Mouse (Mus musculus) natural killer cell, adult 2 months (primary cell): ENCODE measurements at regions not wholly inside any gene's neighbourhood (a gene's known extent, or its start where the extent isn't known, plus 50 kb on each side); places are given as distances from the start of the nearest gene placed in this dataset.
"Not testable (repeated sequence)": the region's sequence is repeated elsewhere in the genome, so short reads cannot be mapped to it uniquely, and the experiment has no call there.

ENCODE experiments used
- DNase-seq, 2 experiments: peaks; one replicate each; pipeline ENCODE4 v3.0.0; 2022; ENCODE audit warnings: low spot score in 2 of 2

GRCm38 (mm10) chr15:3171774-3172173, 96.6 kb upstream of the Selenop start:
- DNase-seq: peak in 1 of 2 experiments; percentile 5

- DNase-seq: peak in 1 of 2 experiments; percentile 5
These were observed 94.3 kb upstream of the Selenop start for GRCm38 (mm10) chr15:3174072-3174471.

GRCm38 (mm10) chr15:3174848-3175247, 93.5 kb upstream of the Selenop start:
- peak in 1 of 2 experiments; percentile 9 for DNase-seq

- peak; percentile 16 to 45 for DNase-seq
These were observed 66.3 kb upstream of the Selenop start for GRCm38 (mm10) chr15:3201912-3202653.

- no peak for DNase-seq
These were observed 62.8 kb upstream of the Selenop start for GRCm38 (mm10) chr15:3205522-3205921.

GRCm38 (mm10) chr15:3206076-3206475, 62.3 kb upstream of the Selenop start:
- DNase-seq: not testable (repeated sequence)

GRCm38 (mm10) chr15:3213721-3214120, 54.6 kb upstream of the Selenop start:
- peak; percentile 13 to 18 for DNase-seq

GRCm38 (mm10) chr15:3215201-3215600, 53.1 kb upstream of the Selenop start:
- no peak for DNase-seq
